23 mouse cellular contexts compared by ENCODE assay signal in the genomic region with DNA sequence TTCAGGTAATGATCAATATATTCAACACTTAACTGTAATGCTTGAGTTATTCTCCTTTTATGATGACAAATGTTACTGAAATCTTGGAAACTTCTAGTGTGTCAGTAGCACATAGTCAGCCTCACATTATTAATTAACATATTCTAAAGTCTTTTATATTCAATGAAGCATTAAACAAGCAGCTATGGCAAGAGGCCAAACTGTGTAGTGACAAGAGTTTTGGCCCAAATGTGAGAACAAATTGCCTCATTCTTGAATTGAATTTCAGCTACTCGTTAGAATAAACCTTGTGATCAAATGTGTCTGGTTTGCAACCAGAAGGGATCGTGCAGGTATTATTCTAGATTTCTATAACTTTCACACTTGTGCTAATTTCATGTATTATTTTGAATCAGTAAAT.
A peak's percentile ranks its signal among the peaks of the same experiment; 100 is the strongest.
DNase-seq lines count a peak whose midpoint lies in the region; ATAC-seq and TF ChIP-seq lines count a peak whose summit lies in the region.
"Had no signal": no experiment of that assay in that cellular context is flagged by ENCODE, and none has a peak within 500 bp of the region (broad histone marks: within the 10 kb centered on the region; RNA-seq: fewer than 3 reads in every experiment).

No protein-coding gene starts in this region.

- H3K9me3 ChIP-seq in forebrain, embryonic 13.5 days (replicated peaks): no peaks in the 10 kb centered on the region
- H3K9me3 ChIP-seq in forebrain, embryonic 11.5 days (ENCODE audit: control insufficient read depth, low read length): no peaks in the 10 kb centered on the region
- no peaks in the 10 kb centered on the region for H3K9me3 ChIP-seq in forebrain, postnatal 0 days (ENCODE audit: low read length)
- no peaks in the 10 kb centered on the region for H3K9me3 ChIP-seq in forebrain, embryonic 12.5 days
- H3K9me3 ChIP-seq: embryonic facial prominence, embryonic 12.5 days; embryonic facial prominence, embryonic 15.5 days; hindbrain, embryonic 13.5 days had no signal

- no peak overlapping the region for H3K4me2 ChIP-seq in forebrain, embryonic 13.5 days
- H3K4me2 ChIP-seq in forebrain, embryonic 11.5 days (ENCODE audit: low read depth, low read length, severe bottlenecking): no peak overlapping the region
- H3K4me2 ChIP-seq in forebrain, postnatal 0 days (ENCODE audit: low read depth): no peak overlapping the region
- no peak overlapping the region for H3K4me2 ChIP-seq in forebrain, embryonic 12.5 days
- H3K4me2 ChIP-seq: embryonic facial prominence, embryonic 12.5 days; embryonic facial prominence, embryonic 15.5 days; heart, embryonic 11.5 days; hindbrain, embryonic 13.5 days had no signal

- no peaks in the 10 kb centered on the region for H3K27me3 ChIP-seq in forebrain, embryonic 13.5 days
- no peaks in the 10 kb centered on the region for H3K27me3 ChIP-seq in forebrain, embryonic 11.5 days (ENCODE audit: control insufficient read depth, insufficient read depth, low read length)
- H3K27me3 ChIP-seq in forebrain, postnatal 0 days (ENCODE audit: insufficient read depth, low read length): no peaks in the 10 kb centered on the region
- H3K27me3 ChIP-seq in forebrain, embryonic 12.5 days: no peaks in the 10 kb centered on the region
- H3K27me3 ChIP-seq: embryonic facial prominence, embryonic 12.5 days; embryonic facial prominence, embryonic 15.5 days; hindbrain, embryonic 13.5 days; Patski had no signal

- H3K27ac ChIP-seq in forebrain, embryonic 13.5 days: no peak overlapping the region
- H3K27ac ChIP-seq in forebrain, embryonic 11.5 days (ENCODE audit: low read depth, low read length): no peak overlapping the region
- H3K27ac ChIP-seq in forebrain, postnatal 0 days (ENCODE audit: low read depth, low read length): no peak overlapping the region
- H3K27ac ChIP-seq in forebrain, embryonic 12.5 days: no peak overlapping the region
- H3K27ac ChIP-seq: embryonic facial prominence, embryonic 12.5 days; embryonic facial prominence, embryonic 15.5 days; hindbrain, embryonic 13.5 days had no signal

- H3K9ac ChIP-seq in forebrain, embryonic 13.5 days: no peak overlapping the region
- no peak overlapping the region for H3K9ac ChIP-seq in forebrain, embryonic 11.5 days (ENCODE audit: low read length)
- no peak overlapping the region for H3K9ac ChIP-seq in forebrain, postnatal 0 days
- no peak overlapping the region for H3K9ac ChIP-seq in forebrain, embryonic 12.5 days
- H3K9ac ChIP-seq: embryonic facial prominence, embryonic 12.5 days; embryonic facial prominence, embryonic 15.5 days; hindbrain, embryonic 13.5 days had no signal

- peak; percentile 59; the same call in 1 of the 2 replicates for ATAC-seq in forebrain, embryonic 13.5 days
- no peak for ATAC-seq in forebrain, embryonic 11.5 days (replicated peaks; ENCODE audit: low FRiP score)
- ATAC-seq in forebrain, postnatal 0 days: no peak
- no peak; the same call in 1 of the 2 replicates for ATAC-seq in forebrain, embryonic 12.5 days (ENCODE audit: low FRiP score)
- ATAC-seq: hindbrain, embryonic 16.5 days; inflammation-experienced regulatory T-cells, adult 6 months; intestine, embryonic 16.5 days; Patski had no signal

- no peaks in the 10 kb centered on the region for H3K36me3 ChIP-seq in forebrain, embryonic 13.5 days (ENCODE audit: poor library complexity, severe bottlenecking)
- H3K36me3 ChIP-seq in forebrain, embryonic 11.5 days (ENCODE audit: control insufficient read depth, insufficient read depth, low read length): no peaks in the 10 kb centered on the region
- no peaks in the 10 kb centered on the region for H3K36me3 ChIP-seq in forebrain, postnatal 0 days (ENCODE audit: insufficient read depth)
- H3K36me3 ChIP-seq in forebrain, embryonic 12.5 days (replicated peaks): no peaks in the 10 kb centered on the region
- H3K36me3 ChIP-seq: embryonic facial prominence, embryonic 12.5 days; embryonic facial prominence, embryonic 15.5 days; hindbrain, embryonic 13.5 days had no signal

- TF ChIP-seq CTCF in forebrain, postnatal 0 days (IDR thresholded peaks at IDR 0.05; ENCODE audit: low read depth): no peak

- H3K4me1 ChIP-seq in forebrain, embryonic 13.5 days: no peaks in the 10 kb centered on the region
- H3K4me1 ChIP-seq in forebrain, embryonic 11.5 days (replicated peaks; ENCODE audit: control insufficient read depth, insufficient read depth, low read length): no peaks in the 10 kb centered on the region
- H3K4me1 ChIP-seq in forebrain, postnatal 0 days (ENCODE audit: insufficient read depth): no peaks in the 10 kb centered on the region
- H3K4me1 ChIP-seq in forebrain, embryonic 12.5 days: no peaks in the 10 kb centered on the region
- H3K4me1 ChIP-seq: embryonic facial prominence, embryonic 12.5 days; embryonic facial prominence, embryonic 15.5 days; hindbrain, embryonic 13.5 days had no signal

- no peak overlapping the region for H3K4me3 ChIP-seq in forebrain, embryonic 13.5 days
- H3K4me3 ChIP-seq in forebrain, embryonic 11.5 days (ENCODE audit: low read depth, low read length): no peak overlapping the region
- H3K4me3 ChIP-seq in forebrain, postnatal 0 days (ENCODE audit: low read depth, low read length): no peak overlapping the region
- H3K4me3 ChIP-seq in forebrain, embryonic 12.5 days (replicated peaks): no peak overlapping the region
- H3K4me3 ChIP-seq: embryonic facial prominence, embryonic 12.5 days; embryonic facial prominence, embryonic 15.5 days; hindbrain, embryonic 13.5 days had no signal

- 42% methylated on average over 2 of the region's 2 CpGs for WGBS in forebrain, embryonic 13.5 days
- 70% methylated on average over 2 of the region's 2 CpGs for WGBS in forebrain, embryonic 11.5 days
- 24% methylated on average over 2 of the region's 2 CpGs for WGBS in forebrain, postnatal 0 days
- WGBS in forebrain, embryonic 12.5 days: 62% methylated on average over 2 of the region's 2 CpGs

- no peak for DNase-seq in forebrain, embryonic 11.5 days (ENCODE audit: low spot score)
- peak; percentile 22 for DNase-seq in forebrain, postnatal 0 days
- peak; percentile 16 for DNase-seq in retina, postnatal 1 day
- no peak for DNase-seq in retina, embryonic 14.5 days (ENCODE audit: low spot score)
- DNase-seq: adrenal gland, postnatal 10 days; adrenal gland, postnatal 36 days; cerebellum, adult 11 months; cerebellum, adult 2 months; cerebellum, adult 9-11 months; cerebellum, postnatal 25 days; gastrocnemius, postnatal 10 days; gastrocnemius, postnatal 36 days; kidney, adult 2 months had no signal

Comparison
In these comparisons a context has a peak if more than half of its experiments do, and no peak if none do; other contexts are left out.
1. DNase-seq: peak in forebrain, postnatal 0 days (single experiment) and retina, postnatal 1 day (single experiment); none in forebrain, embryonic 11.5 days (single experiment) and retina, embryonic 14.5 days (single experiment).